Mouse (Mus musculus) stomach, postnatal 0 days (tissue): ENCODE measurements at regions not wholly inside any gene's neighbourhood (a gene's known extent, or its start where the extent isn't known, plus 50 kb on each side); places are given as distances from the start of the nearest gene placed in this dataset.
A peak's percentile ranks its signal among the peaks of the same experiment; 100 is the strongest.

Source experiments
- ATAC-seq: fragments of 200-750 bp; cut with Nextera tagmentation; 2 replicates; pipeline ENCODE4 v1.8.0; 2017; ENCODE audit not compliant: low FRiP score, low TSS enrichment
- DNase-seq: peaks from one replicate; pipeline ENCODE4 v3.0.0-alpha.2; 2016; ENCODE audit warnings: low spot score
- H3K27ac ChIP-seq: fragments of 300-500 bp; sonication (generic); replicated peaks from 2 replicates; pipeline ENCODE4 v1.5.1; 2014; ENCODE audit warnings: mild to moderate bottlenecking, control low read depth
- H3K27me3 ChIP-seq: fragments of 300-500 bp; sonication (generic); 2 replicates; pipeline ENCODE4 v1.6.1; 2014; ENCODE audit warnings: low read length; ENCODE audit not compliant: control insufficient read depth, insufficient read depth
- H3K36me3 ChIP-seq: fragments of 300-500 bp; sonication (generic); 2 replicates; pipeline ENCODE4 v1.6.1; 2014; ENCODE audit warnings: low read length, mixed read lengths; ENCODE audit not compliant: control insufficient read depth, insufficient read depth
- H3K4me1 ChIP-seq: fragments of 300-500 bp; sonication (generic); replicated peaks from 2 replicates; pipeline ENCODE4 v1.6.1; 2014; ENCODE audit warnings: antibody characterized with exemption; ENCODE audit not compliant: control insufficient read depth, insufficient read depth
- H3K4me2 ChIP-seq: fragments of 300-500 bp; sonication (generic); replicated peaks from 2 replicates; pipeline ENCODE4 v1.6.1; 2014; ENCODE audit warnings: low read depth, mild to moderate bottlenecking, control low read depth, moderate library complexity
- H3K4me3 ChIP-seq: fragments of 300-500 bp; sonication (generic); 2 replicates; pipeline ENCODE4 v1.5.1; 2014; ENCODE audit warnings: low read depth, low read length, control low read depth
- H3K9ac ChIP-seq: fragments of 300-500 bp; sonication (generic); 2 replicates; pipeline ENCODE4 v1.6.1; 2014; ENCODE audit warnings: mild to moderate bottlenecking, low read length, control low read depth, mixed read lengths
- H3K9me3 ChIP-seq: fragments of 300-500 bp; sonication (generic); 2 replicates; pipeline ENCODE4 v1.6.1; 2016; ENCODE audit warnings: low read length; ENCODE audit not compliant: control insufficient read depth
- CTCF ChIP-seq: IDR thresholded peaks from 2 replicates; pipeline ENCODE4 v1.5.1; 2016; ENCODE audit warnings: antibody characterized with exemption, low read depth, mild to moderate bottlenecking, moderate library complexity
- EP300 ChIP-seq: optimal IDR thresholded peaks from 2 replicates; pipeline ENCODE3; 2016; ENCODE audit warnings: antibody characterized with exemption
- WGBS: fragments of 180-500 bp; shearing (Covaris S2); extraction: QIAGEN DNeasy Blood & Tissue Kit; methylation state at CpG from one replicate; pipeline ENCODE4 v1.1.7; 2014; 5-methylcytosine and 5-hydroxymethylcytosine counted together

DNA sequence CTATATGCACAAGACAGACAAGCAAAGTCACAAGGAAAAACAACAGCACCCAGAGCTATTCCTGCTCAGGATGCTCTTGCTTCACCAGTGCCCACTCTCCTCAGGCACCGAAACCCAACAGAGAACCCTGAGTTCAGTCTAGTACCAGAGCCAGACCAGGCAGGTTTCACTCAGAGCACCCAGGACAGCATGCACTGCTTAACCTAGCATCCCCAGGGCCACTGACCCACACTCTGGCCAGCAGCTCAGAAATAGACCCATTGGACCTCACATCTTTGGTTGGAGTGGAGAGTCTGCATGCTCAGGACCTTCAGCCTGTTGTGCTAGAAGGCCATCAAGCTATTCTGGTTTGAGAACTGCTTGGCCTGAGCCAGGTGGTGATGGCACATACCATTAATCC is 157.0 kb downstream of the Chst1 start:
- Histone ChIP-seq H3K4me3 (no peak overlapping the region), H3K27me3 (no peaks in the 10 kb centered on the region), H3K4me1 (no peaks in the 10 kb centered on the region), H3K9ac (no peak overlapping the region), H3K36me3 (no peaks in the 10 kb centered on the region), H3K4me2 (no peak overlapping the region), H3K9me3 (no peaks in the 10 kb centered on the region), H3K27ac (no peak overlapping the region)
- WGBS = 86% methylated on average over 1 of the region's 1 CpGs
- no peak for DNase-seq
- ATAC-seq = no peak
- TF ChIP-seq CTCF = no peak
- TF ChIP-seq EP300 = no peak

DNA sequence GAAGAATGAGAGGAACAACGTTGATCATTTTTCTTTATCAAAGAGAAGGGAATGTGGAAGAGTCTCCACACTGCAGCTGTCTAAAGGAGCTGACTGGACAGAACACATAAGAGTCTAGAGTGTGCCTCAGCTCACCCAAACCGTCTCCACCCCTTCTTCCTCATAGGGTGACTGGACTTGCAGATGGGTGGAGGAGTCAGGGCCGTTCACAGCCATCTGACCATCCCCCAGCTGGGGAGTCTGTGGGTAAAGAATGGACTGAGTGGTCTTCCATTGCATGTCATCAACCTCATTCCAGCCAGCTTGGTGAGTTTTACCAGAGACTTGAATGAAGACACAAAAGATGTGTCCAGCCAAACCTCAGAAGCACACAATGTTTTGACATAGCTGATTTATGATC is 156.1 kb upstream of the Syt13 start:
- WGBS = 37% methylated on average over 3 of the region's 3 CpGs
- ATAC-seq (no peak), DNase-seq (no peak)
- TF ChIP-seq EP300 = no peak
- TF ChIP-seq CTCF = no peak
- no peak overlapping the region for H3K9ac ChIP-seq
- no peaks in the 10 kb centered on the region for H3K4me1 ChIP-seq
- no peaks in the 10 kb centered on the region for H3K9me3 ChIP-seq
- no peak overlapping the region for H3K27ac ChIP-seq
- no peaks in the 10 kb centered on the region for H3K36me3 ChIP-seq
- no peaks in the 10 kb centered on the region for H3K27me3 ChIP-seq
- H3K4me3 ChIP-seq = no peak overlapping the region
- H3K4me2 ChIP-seq = no peak overlapping the region

DNA sequence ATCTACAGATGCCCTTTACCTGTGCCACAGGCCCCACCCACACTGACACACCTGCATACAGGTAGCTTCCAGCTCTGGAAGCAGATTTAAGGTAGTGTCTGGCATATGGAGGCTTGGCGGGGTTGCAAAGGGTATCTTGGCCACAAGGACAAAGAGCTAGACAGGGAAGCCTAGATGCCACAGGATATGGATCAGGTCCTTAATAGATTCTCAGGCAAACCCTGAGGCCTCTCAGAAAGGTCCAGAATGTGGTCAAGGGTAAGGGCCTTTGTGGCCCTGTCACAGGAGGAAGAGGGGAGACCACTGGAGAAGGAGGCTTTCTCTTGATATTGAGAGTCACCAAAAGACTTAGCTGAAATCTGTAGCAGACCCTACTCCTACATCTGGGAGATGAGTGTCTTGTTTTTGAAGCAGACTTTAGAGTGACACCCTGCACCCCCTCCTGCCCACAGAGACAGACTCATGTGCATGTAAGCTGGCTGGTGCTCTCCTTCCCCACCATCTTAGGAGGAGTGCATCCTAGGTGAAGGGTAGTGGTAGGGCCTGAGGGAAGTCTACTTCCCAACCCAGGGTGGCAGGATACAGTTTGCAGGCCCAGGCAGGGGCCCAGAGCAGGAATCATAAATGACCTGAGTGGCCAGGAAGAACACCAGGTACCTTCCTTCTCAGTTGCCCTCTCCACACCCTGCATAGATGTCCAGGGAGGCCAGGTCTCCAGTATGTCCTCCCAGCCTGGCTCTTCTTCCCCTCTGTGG is 150.8 kb upstream of the Syt13 start:
- H3K4me2 ChIP-seq = no peak overlapping the region
- ATAC-seq (no peak), DNase-seq (peak; percentile 5)
- H3K4me3 ChIP-seq = no peak overlapping the region
- TF ChIP-seq EP300 = no peak
- no peak for TF ChIP-seq CTCF
- 85% methylated on average over 1 of the region's 1 CpGs for WGBS
- no peak overlapping the region for H3K9ac ChIP-seq
- no peaks in the 10 kb centered on the region for H3K27me3 ChIP-seq
- H3K4me1 ChIP-seq = no peaks in the 10 kb centered on the region
- no peak overlapping the region for H3K27ac ChIP-seq
- no peaks in the 10 kb centered on the region for H3K36me3 ChIP-seq
- H3K9me3 ChIP-seq = no peaks in the 10 kb centered on the region

DNA sequence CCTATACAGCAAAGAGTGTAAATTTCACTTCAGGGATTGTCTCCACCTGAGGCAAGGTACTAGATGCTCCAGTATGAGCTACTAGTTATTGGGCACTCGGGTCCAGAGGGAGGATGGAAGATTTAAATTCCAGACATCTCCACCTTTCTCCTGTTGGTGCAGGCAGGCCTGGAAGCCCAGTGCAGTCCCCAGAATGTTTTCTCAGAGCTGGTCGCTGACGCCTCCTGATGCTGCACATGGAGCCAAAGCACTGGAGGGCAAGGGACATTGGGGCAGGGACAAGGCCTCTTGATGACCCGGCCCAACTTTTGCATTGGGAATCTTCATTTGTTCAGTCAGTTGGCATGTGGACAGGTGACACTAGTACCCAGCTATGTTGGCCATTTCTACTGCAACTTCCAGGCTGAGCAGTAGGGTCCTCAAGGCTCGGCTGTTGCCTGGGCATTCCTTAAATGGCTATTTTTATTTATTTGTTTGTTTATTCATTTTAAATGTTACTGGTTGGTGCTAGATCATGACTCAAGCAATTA is 147.4 kb upstream of the Syt13 start:
- ATAC-seq = no peak

DNA sequence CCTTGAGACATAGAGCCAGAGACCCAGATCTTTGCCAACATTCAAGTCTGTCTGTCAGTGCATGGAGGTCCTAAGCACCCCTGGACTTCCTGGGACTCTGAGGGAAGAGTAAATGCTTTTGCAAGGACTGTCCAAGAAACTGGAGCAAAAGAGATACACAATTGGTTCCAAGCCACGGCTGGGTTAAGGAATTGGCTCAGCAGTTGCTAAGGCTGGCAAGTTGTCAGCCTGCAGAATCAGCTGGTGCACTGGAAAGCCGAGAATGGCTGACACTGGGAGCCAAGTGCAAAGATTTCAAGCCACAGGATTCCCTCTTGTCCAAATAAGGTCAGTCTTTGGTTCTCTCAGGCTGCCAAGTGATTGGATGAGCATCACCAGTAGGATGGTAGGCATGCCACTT is 146.8 kb upstream of the Syt13 start:
- H3K4me1 ChIP-seq = no peaks in the 10 kb centered on the region
- no peak overlapping the region for H3K4me3 ChIP-seq
- H3K27ac ChIP-seq = no peak overlapping the region
- H3K36me3 ChIP-seq = no peaks in the 10 kb centered on the region
- no peak overlapping the region for H3K4me2 ChIP-seq
- no peak overlapping the region for H3K9ac ChIP-seq
- TF ChIP-seq CTCF (no peak), EP300 (no peak)
- DNase-seq (peak; percentile 10), ATAC-seq (no peak)
- H3K9me3 ChIP-seq = no peaks in the 10 kb centered on the region
- WGBS = 40% methylated on average over 2 of the region's 2 CpGs
- H3K27me3 ChIP-seq = no peaks in the 10 kb centered on the region

More for the DNA sequence above, 147.4 kb upstream of the Syt13 start:
- Histone ChIP-seq H3K4me3 (no peak overlapping the region), H3K9ac (no peak overlapping the region), H3K4me2 (no peak overlapping the region), H3K4me1 (no peaks in the 10 kb centered on the region), H3K27me3 (no peaks in the 10 kb centered on the region), H3K36me3 (no peaks in the 10 kb centered on the region), H3K9me3 (no peaks in the 10 kb centered on the region), H3K27ac (no peak overlapping the region)
- TF ChIP-seq CTCF (no peak), EP300 (no peak)
- WGBS = 82% methylated on average over 5 of the region's 5 CpGs
- peak; percentile 9 for DNase-seq

DNA sequence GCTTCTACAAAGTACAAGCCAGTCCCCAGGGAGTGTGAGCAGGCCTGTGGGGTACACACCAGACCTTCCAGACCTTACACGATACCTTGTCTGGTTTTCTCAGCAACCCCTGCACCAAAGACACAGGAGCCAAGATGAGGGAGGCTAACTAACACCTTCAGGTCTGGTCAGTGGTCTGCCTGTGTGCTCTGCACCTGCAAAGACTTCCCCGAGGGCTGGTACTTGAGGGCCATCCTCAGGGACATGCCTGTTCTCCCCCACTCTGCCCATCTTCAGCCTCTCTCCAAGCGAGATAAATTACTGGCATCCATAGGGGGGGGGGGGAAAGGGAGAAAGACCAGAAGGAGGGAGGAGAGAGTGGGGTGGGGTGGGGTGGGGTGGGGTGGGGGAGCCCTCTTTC is 145.8 kb upstream of the Syt13 start:
- 55% methylated on average over 3 of the region's 3 CpGs for WGBS
- H3K36me3 ChIP-seq = no peaks in the 10 kb centered on the region
- ATAC-seq = no peak

More for the DNA sequence above, 145.8 kb upstream of the Syt13 start:
- no peak for DNase-seq
- Histone ChIP-seq H3K4me2 (no peak overlapping the region), H3K9ac (no peak overlapping the region), H3K9me3 (no peaks in the 10 kb centered on the region), H3K27me3 (no peaks in the 10 kb centered on the region), H3K27ac (no peak overlapping the region), H3K4me3 (no peak overlapping the region), H3K4me1 (no peaks in the 10 kb centered on the region)
- TF ChIP-seq EP300 (no peak), CTCF (no peak)
